ENCODE assay signal across 25 mouse cellular contexts in genomic region chr7:81592686-81593085, GRCm38 (mm10). TPM values are rescaled to one million over a fixed set of nuclear protein-coding genes. Genes with fewer than 3 reads are reported as not detected.
"Had no signal": no experiment of that assay in that cellular context is flagged by ENCODE, and none has a peak within 500 bp of the region (broad histone marks: within the 10 kb centered on the region; RNA-seq: fewer than 3 reads in every experiment).

No protein-coding gene starts in this region.

- H3K9me3 ChIP-seq: heart, embryonic 10.5 days; heart, embryonic 12.5 days; hindbrain, embryonic 10.5 days; hindbrain, embryonic 12.5 days; intestine, embryonic 15.5 days; limb, embryonic 10.5 days; limb, embryonic 12.5 days had no signal

- H3K9ac ChIP-seq: heart, embryonic 12.5 days; hindbrain, embryonic 12.5 days; hindbrain, embryonic 14.5 days; intestine, embryonic 15.5 days; limb, embryonic 12.5 days had no signal

- H3K4me3 ChIP-seq: gastrocnemius, adult 2 months; heart, embryonic 10.5 days; heart, embryonic 12.5 days; hindbrain, embryonic 10.5 days; hindbrain, embryonic 12.5 days; intestine, embryonic 15.5 days; layer of hippocampus, adult 2 months; left cerebral cortex, adult 2 months; limb, embryonic 10.5 days; limb, embryonic 12.5 days had no signal

- DNase-seq: gastrocnemius, adult 2 months; gastrocnemius, postnatal 10 days; gastrocnemius, postnatal 25 days; heart, adult 18-20 months; heart, postnatal 10 days; heart, postnatal 4 days; kidney, adult 18-20 months; kidney, adult 8-10 months; kidney, postnatal 10 days; kidney, postnatal 25 days; kidney, postnatal 4 days had no signal

- H3K4me2 ChIP-seq: heart, embryonic 12.5 days; hindbrain, embryonic 12.5 days; hindbrain, embryonic 14.5 days; intestine, embryonic 15.5 days; limb, embryonic 12.5 days had no signal

- H3K27ac ChIP-seq: gastrocnemius, adult 2 months; heart, embryonic 10.5 days; hindbrain, embryonic 10.5 days; hindbrain, embryonic 12.5 days; hindbrain, embryonic 14.5 days; intestine, embryonic 15.5 days; layer of hippocampus, adult 2 months; left cerebral cortex, adult 2 months; limb, embryonic 10.5 days; limb, embryonic 12.5 days had no signal

- H3K27me3 ChIP-seq: heart, embryonic 12.5 days; hindbrain, embryonic 12.5 days; intestine, embryonic 15.5 days; limb, embryonic 12.5 days had no signal

- ATAC-seq: hindbrain, embryonic 16.5 days; inflammation-experienced regulatory T-cells, adult 6 months; intestine, embryonic 15.5 days; intestine, postnatal 0 days had no signal

- H3K4me1 ChIP-seq: hindbrain, embryonic 10.5 days; hindbrain, embryonic 12.5 days; intestine, embryonic 15.5 days; limb, embryonic 10.5 days; limb, embryonic 12.5 days had no signal

RNA-seq across cellular contexts. Expression of gene Fsd2, which starts 25.9 kb away (rescaled TPM):
- polyA plus RNA-seq: kidney, embryonic 14.5 days had no signal
